Mouse (Mus musculus): ENCODE results near the gene Pdk2. TPM values are rescaled to one million over a fixed set of nuclear protein-coding genes. Genes with fewer than 3 reads are reported as not detected.

Pdk2 gene
- total RNA-seq (2023; ENCODE audit: inconsistent age) = 8.9 to 13.2 TPM (median 11.7 TPM) in 4 replicates

DNA sequence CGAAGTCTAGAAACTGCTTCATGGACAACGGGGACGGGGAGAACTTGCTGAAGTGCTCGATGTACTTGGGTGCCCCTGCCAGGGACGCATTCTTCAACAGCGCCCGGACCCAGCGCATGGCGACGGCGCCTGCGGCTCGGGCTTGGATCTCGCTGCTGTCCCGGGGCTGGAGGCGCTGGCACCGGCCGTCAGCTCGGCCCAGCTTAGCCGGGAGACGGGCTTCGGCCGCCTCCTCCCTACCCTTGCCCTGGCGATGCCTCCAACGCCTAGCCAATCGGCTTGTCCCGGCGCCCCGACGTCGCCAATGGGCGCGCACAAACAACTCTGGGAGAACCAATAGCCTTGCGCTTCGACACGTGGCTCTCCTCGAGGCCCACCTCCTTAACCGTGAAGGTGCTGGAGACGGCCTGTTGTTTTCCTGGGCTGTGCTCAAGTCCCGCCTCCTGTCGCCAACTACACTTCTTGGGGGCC, at the start of gene Pdk2:
TSS of gene Pdk2 (minus strand) at position 216 of the 471 bp plus-strand sequence.

DNA sequence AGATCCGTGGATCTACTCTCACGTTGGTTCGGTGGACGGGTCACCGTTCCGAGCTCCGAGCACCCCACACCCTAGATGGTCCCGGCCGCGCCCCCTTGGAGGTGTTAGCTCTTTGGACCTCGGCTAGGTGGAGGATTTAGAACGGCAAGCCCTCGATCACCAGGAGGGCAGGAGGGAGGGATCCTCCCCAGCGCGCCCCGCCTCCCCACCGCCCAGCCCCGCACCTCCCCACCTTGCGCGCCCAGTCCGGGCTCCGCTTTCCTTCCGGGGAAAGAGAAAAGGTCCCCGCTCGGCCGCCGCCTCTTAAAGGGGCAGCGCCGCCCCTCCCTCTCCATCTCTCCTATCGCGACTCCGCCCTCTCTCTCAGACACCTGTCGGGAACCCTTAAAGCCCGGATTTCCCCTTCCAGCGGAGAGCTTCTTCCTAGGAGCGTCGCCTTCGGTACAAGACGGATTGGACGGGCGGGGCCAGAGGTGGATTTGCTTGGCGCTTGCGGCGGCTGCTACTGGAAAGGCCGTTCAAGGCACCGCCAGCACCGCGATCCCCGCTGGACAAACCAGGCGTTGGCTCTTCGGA, 35.5 kb upstream of the Pdk2 start, which contains the start of gene Itga3:
TSS of gene Itga3 (minus strand) at position 266 of the 576 bp plus-strand sequence.

DNA sequence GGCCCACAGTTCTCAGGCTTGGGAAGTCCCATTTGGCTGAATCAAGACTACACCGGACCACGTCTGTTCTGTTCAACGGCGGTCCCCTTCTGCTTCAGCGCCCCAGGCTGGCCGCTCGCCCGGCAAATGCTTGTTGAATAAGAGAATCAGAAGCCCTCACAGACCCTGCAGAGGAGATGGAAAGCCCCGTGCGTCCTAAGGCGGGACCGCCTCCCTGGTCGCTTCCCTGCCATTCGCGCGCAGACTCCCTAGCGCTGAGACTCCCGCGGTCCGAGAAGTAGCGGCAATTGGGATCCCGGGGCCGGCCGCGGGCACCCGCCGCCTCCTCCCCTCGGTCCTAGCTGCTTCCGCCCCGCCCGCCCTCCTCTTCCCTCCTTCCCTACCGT, 31.5 kb downstream of the Pdk2 start, which contains the start of gene Samd14:
TSS of gene Samd14 (plus strand) at position 251 of the 386 bp plus-strand sequence.

DNA sequence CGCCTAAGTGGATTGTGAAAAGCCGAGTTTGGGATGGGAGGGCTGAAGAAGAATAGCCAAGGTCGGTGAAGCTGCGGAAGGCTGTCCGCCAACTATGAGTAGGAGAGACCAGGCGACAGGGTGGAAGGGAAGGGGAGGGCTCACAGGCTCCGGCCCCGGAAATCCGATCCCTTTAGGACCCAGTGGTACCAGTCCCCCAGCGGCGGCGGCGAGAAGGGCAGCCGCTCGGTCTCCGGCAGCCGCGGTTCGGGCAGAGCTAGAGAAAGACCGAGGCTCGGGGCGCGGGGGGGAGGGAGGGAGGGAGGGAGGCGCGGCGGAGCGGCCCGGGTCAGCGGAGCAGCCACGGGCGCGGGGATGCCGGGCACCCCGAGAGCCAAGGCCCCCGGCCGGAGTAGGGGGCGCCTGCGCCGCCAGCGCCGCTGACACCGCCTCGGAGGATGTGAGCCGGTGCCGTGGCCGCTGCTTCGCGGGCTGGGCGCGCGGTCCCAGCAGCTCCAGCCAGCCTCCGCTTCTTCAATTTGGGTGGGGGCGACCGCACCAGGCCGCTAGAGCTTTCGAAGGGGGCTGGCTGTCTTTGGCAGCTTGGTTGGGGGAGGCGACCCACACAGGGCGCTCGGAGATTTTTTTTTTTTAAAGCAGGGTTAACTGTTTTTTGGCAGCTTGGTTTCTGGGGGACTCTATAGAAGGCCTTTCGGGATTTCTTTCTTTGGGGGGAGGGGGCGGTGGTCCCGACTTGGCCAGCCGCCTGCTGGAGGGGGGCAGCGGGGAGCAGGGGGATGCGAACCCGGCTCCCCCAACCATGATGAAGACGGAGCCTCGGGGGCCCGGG, 50.2 kb downstream of the Pdk2 start, which contains the start of gene Ppp1r9b:
TSS of gene Ppp1r9b (plus strand) at position 287 of the 829 bp plus-strand sequence.

Other genes with a start within 250 kb of the Pdk2 start
- 0.22 to 0.48 TPM (median 0.34 TPM) in 4 replicates for gene Col1a1, start 105.1 kb downstream of the Pdk2 start, total RNA-seq (2023; ENCODE audit: inconsistent age)
- gene Hils1, start 73.8 kb downstream of the Pdk2 start, total RNA-seq (2023; ENCODE audit: inconsistent age) = not detected in 4 replicates
- not detected in 4 replicates for gene Sgca, start 65.0 kb downstream of the Pdk2 start, total RNA-seq (2023; ENCODE audit: inconsistent age)
- 68.2 to 75.8 TPM (median 72.0 TPM) in 4 replicates for gene Ppp1r9b, start 50.3 kb downstream of the Pdk2 start, total RNA-seq (2023; ENCODE audit: inconsistent age)
- 0.21 to 0.96 TPM (median 0.24 TPM) in 3 of 4 replicates, not detected in the other for gene Samd14, start 31.5 kb downstream of the Pdk2 start, total RNA-seq (2023; ENCODE audit: inconsistent age)
- 0.39 to 2.0 TPM (median 0.66 TPM) in 4 replicates for gene Itga3, start 35.4 kb upstream of the Pdk2 start, total RNA-seq (2023; ENCODE audit: inconsistent age)
- not detected in 4 replicates for gene Dlx3, start 78.8 kb upstream of the Pdk2 start, total RNA-seq (2023; ENCODE audit: inconsistent age)
- gene Dlx4, start 104.9 kb upstream of the Pdk2 start, total RNA-seq (2023; ENCODE audit: inconsistent age) = not detected in 4 replicates
- 0.54 to 1.5 TPM (median 1.1 TPM) in 4 replicates for gene Tac4, start 220.2 kb upstream of the Pdk2 start, total RNA-seq (2023; ENCODE audit: inconsistent age)